Mouse (Mus musculus) MEL (cell line): Measurements from ENCODE around the gene St3gal2. TPM values are rescaled to one million over a fixed set of nuclear protein-coding genes. Genes with fewer than 3 reads are reported as not detected.

Source experiments
- DNase-seq: peaks from one replicate; pipeline ENCODE4 v3.0.0; 2011; ENCODE audit warnings: low read depth, low spot score
- H3K27ac ChIP-seq: 2 replicates; pipeline ENCODE4 v1.5.1; 2012; ENCODE audit warnings: low read depth, mild to moderate bottlenecking, control low read depth, low read length, moderate library complexity; ENCODE audit not compliant: control insufficient read depth
- H3K27me3 ChIP-seq, 2 experiments: fragments of 150-350 bp in 1 of 2; sonication (generic) in 1 of 2; 2 replicates each; pipeline ENCODE4 v1.6.1; 2012; ENCODE audit warnings: low read length in 2 of 2, mild to moderate bottlenecking in 2 of 2, improper control_type of control experiment in 1 of 2, moderate library complexity in 1 of 2; ENCODE audit not compliant: insufficient read depth in 2 of 2, control insufficient read depth in 1 of 2
- H3K36me3 ChIP-seq, 2 experiments: 2 replicates each; pipeline ENCODE4 v1.6.1; 2012 to 2014; ENCODE audit warnings: low read length in 2 of 2, improper control_type of control experiment in 1 of 2, inconsistent platforms in 1 of 2, mild to moderate bottlenecking in 1 of 2; ENCODE audit not compliant: insufficient read depth in 2 of 2, control insufficient read depth in 1 of 2
- H3K4me1 ChIP-seq, 2 experiments: fragments of 150-350 bp in 1 of 2; sonication (generic) in 1 of 2; 2 replicates each; pipeline ENCODE4 v1.6.1; 2012; ENCODE audit warnings: low read length in 2 of 2, improper control_type of control experiment in 1 of 2, mild to moderate bottlenecking in 1 of 2; ENCODE audit not compliant: insufficient read depth in 2 of 2, control insufficient read depth in 1 of 2
- H3K4me3 ChIP-seq, 2 experiments: fragments of 150-350 bp in 1 of 2; sonication (generic) in 1 of 2; 2 replicates each; pipeline ENCODE4 v1.5.1; 2012; ENCODE audit warnings: low read depth in 2 of 2, low read length in 2 of 2, mild to moderate bottlenecking in 2 of 2, moderate library complexity in 2 of 2, control low read depth in 1 of 2, improper control_type of control experiment in 1 of 2; ENCODE audit not compliant: control insufficient read depth in 1 of 2, insufficient read depth in 1 of 2
- H3K79me2 ChIP-seq: 2 replicates; pipeline ENCODE4 v1.6.1; 2012; ENCODE audit warnings: mild to moderate bottlenecking, low read length, moderate library complexity; ENCODE audit not compliant: control insufficient read depth, poor library complexity, insufficient read depth
- H3K9ac ChIP-seq: 2 replicates; pipeline ENCODE4 v1.6.1; 2012; ENCODE audit warnings: low read depth, mild to moderate bottlenecking, control low read depth, low read length, moderate library complexity; ENCODE audit not compliant: control insufficient read depth, poor library complexity, severe bottlenecking
- H3K9me3 ChIP-seq: fragments of 150-350 bp; sonication (generic); replicated peaks from 2 replicates; pipeline ENCODE4 v1.6.1; 2012; ENCODE audit warnings: mild to moderate bottlenecking, low read length, improper control_type of control experiment, moderate library complexity; ENCODE audit not compliant: insufficient read depth
- CHD2 ChIP-seq: IDR thresholded peaks from 2 replicates; pipeline ENCODE4 v1.6.1; 2011; ENCODE audit warnings: low read length, improper control_type of control experiment
- CTCF ChIP-seq, 3 experiments: IDR thresholded peaks in 2 of 3; conservative IDR thresholded peaks in 1 of 3; 2 replicates each; pipeline ENCODE4 v1.5.1; 2011 to 2012; ENCODE audit warnings: low read length in 3 of 3, low read depth in 2 of 3, mild to moderate bottlenecking in 2 of 3, improper control_type of control experiment in 1 of 3, inconsistent platforms in 1 of 3, mixed read lengths in 1 of 3, moderate library complexity in 1 of 3; ENCODE audit not compliant: control insufficient read depth in 1 of 3, insufficient read depth in 1 of 3, poor library complexity in 1 of 3, severe bottlenecking in 1 of 3
- E2F4 ChIP-seq: IDR thresholded peaks from 2 replicates; pipeline ENCODE4 v1.6.1; 2011; ENCODE audit warnings: low read depth, low read length, improper control_type of control experiment, borderline replicate concordance
- ELF1 ChIP-seq: IDR thresholded peaks from 2 replicates; pipeline ENCODE4 v1.6.1; 2014; ENCODE audit warnings: low read depth, mild to moderate bottlenecking, inconsistent platforms, low read length, improper control_type of control experiment, moderate library complexity
- GABPA ChIP-seq: IDR thresholded peaks from 2 replicates; pipeline ENCODE4 v1.6.1; 2012; ENCODE audit warnings: low read depth, mild to moderate bottlenecking, inconsistent platforms, low read length, improper control_type of control experiment, moderate library complexity
- GATA1 ChIP-seq: IDR thresholded peaks from 2 replicates; pipeline ENCODE4 v1.6.1; 2011; ENCODE audit warnings: low read depth, low read length, improper control_type of control experiment
- KAT2A ChIP-seq: conservative IDR thresholded peaks from 2 replicates; pipeline ENCODE4 v1.6.1; 2012; ENCODE audit warnings: low read depth, low read length, improper control_type of control experiment, inconsistent platforms
- MAFK ChIP-seq: IDR thresholded peaks from 2 replicates; pipeline ENCODE4 v1.6.1; 2011; ENCODE audit warnings: low read depth, mild to moderate bottlenecking, low read length, improper control_type of control experiment, borderline replicate concordance
- NELFE ChIP-seq: IDR thresholded peaks from 2 replicates; pipeline ENCODE4 v1.6.1; 2011; ENCODE audit warnings: low read depth, low read length, improper control_type of control experiment
- NRF1 ChIP-seq: IDR thresholded peaks from 2 replicates; pipeline ENCODE4 v1.6.1; 2014; ENCODE audit warnings: low read depth, mild to moderate bottlenecking, inconsistent platforms, low read length, improper control_type of control experiment, moderate library complexity; ENCODE audit not compliant: poor library complexity, insufficient read depth, severe bottlenecking
- POLR2A ChIP-seq, 2 experiments: IDR thresholded peaks; 2 replicates each; pipeline ENCODE4 v1.6.1; 2011 to 2012; ENCODE audit warnings: low read length in 2 of 2, mild to moderate bottlenecking in 2 of 2, control low read depth in 1 of 2, improper control_type of control experiment in 1 of 2, low read depth in 1 of 2, moderate library complexity in 1 of 2; ENCODE audit not compliant: control insufficient read depth in 1 of 2, insufficient read depth in 1 of 2, poor library complexity in 1 of 2
- RAD21 ChIP-seq: IDR thresholded peaks from 2 replicates; pipeline ENCODE4 v1.6.1; 2011; ENCODE audit warnings: mild to moderate bottlenecking, low read depth, low read length, improper control_type of control experiment
- SMC3 ChIP-seq: IDR thresholded peaks from 2 replicates; pipeline ENCODE4 v1.6.1; 2011; ENCODE audit warnings: low read depth, low read length, improper control_type of control experiment
- TAL1 ChIP-seq: IDR thresholded peaks from 2 replicates; pipeline ENCODE4 v1.6.1; 2012; ENCODE audit warnings: mild to moderate bottlenecking, inconsistent platforms, low read length, moderate library complexity, mixed read lengths
- TCF12 ChIP-seq: IDR thresholded peaks from 2 replicates; pipeline ENCODE4 v1.6.1; 2014; ENCODE audit warnings: low read depth, mild to moderate bottlenecking, inconsistent platforms, low read length, improper control_type of control experiment, moderate library complexity
- UBTF ChIP-seq: IDR thresholded peaks from 2 replicates; pipeline ENCODE4 v1.6.1; 2012; ENCODE audit warnings: low read depth, mild to moderate bottlenecking, inconsistent platforms, low read length, improper control_type of control experiment, moderate library complexity, borderline replicate concordance; ENCODE audit not compliant: insufficient read depth
- ZC3H11A ChIP-seq: IDR thresholded peaks from 2 replicates; pipeline ENCODE4 v1.6.1; 2012; ENCODE audit warnings: low read depth, mild to moderate bottlenecking, inconsistent platforms, low read length, improper control_type of control experiment
- ZKSCAN1 ChIP-seq: IDR thresholded peaks from 2 replicates; pipeline ENCODE4 v1.6.1; 2012; ENCODE audit warnings: low read depth, mild to moderate bottlenecking, inconsistent platforms, low read length, improper control_type of control experiment, moderate library complexity
- ZNF384 ChIP-seq: IDR thresholded peaks from 2 replicates; pipeline ENCODE4 v1.6.1; 2012; ENCODE audit warnings: low read depth, mild to moderate bottlenecking, inconsistent platforms, low read length, improper control_type of control experiment
- polyA plus RNA-seq, 2 experiments: library from polyadenylated mRNA; stranded (reverse) in 1 of 2; unstranded in 1 of 2; fragments of >175 nt in 1 of 2; fragments of >200 nt in 1 of 2; gene quantifications; 2 replicates each; pipeline versions ENCODE4 v1.2.1 to v1.2.4; 2012; ENCODE audit warnings: low replicate concordance in 2 of 2, low read depth in 1 of 2; ENCODE audit not compliant: insufficient read length in 2 of 2, insufficient read depth in 1 of 2, missing spikeins in 1 of 2
- total RNA-seq: library from RNA; depleted of rRNA; stranded (reverse); fragments of 300-350 nt; gene quantifications from 2 replicates; pipeline ENCODE4 v1.2.3, GENCODE M21; 2012

The St3gal2 gene
- total and polyA plus RNA-seq, 3 experiments, result 5.2 to 18.0 TPM; not detected in 1

DNA sequence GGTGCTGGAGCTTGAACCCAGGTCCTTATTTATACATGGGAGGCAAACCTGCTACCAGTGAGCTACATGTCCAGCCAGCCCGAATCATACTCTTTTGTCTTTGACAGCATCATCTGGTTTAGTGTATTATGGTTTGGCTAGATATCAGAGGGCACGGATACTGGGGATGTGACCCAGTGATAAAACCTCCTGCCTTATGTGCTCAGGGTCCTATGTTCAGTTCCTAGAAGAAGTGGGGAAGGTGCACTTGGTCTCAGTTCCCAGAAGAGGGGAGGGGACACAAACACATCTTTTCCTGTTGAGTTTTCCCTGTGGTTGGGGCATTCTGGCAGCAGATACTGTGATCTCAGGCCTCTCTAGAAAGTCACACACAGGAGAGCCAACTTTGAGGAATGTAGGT lies 13.6 kb downstream of the St3gal2 start (continued):
- no peak for TF ChIP-seq NRF1
- TF ChIP-seq UBTF, result no peak
- TF ChIP-seq ZC3H11A, result no peak
- TF ChIP-seq MAFK, result no peak
- TF ChIP-seq CHD2, result no peak
- TF ChIP-seq ZNF384, result no peak
- TF ChIP-seq GABPA, result no peak
- TF ChIP-seq ZKSCAN1, result no peak
- peak; percentile 69 for TF ChIP-seq GATA1
- no peak for TF ChIP-seq CTCF (IDR thresholded peaks at IDR 0.05 in 2 of 3, conservative IDR thresholded peaks at IDR 0.05 in 1 of 3; ENCODE audit: control insufficient read depth in 1 of 3, insufficient read depth in 1 of 3, low read depth in 2 of 3, low read length in 3 of 3, poor library complexity in 1 of 3, severe bottlenecking in 1 of 3)
- TF ChIP-seq TAL1, result peak; percentile 73
- TF ChIP-seq POLR2A (IDR thresholded peaks at IDR 0.05; ENCODE audit: control insufficient read depth in 1 of 2, insufficient read depth in 1 of 2, low read depth in 1 of 2, low read length in 2 of 2, poor library complexity in 1 of 2), result no peak
- TF ChIP-seq NELFE, result no peak
- no peak for TF ChIP-seq RAD21
- TF ChIP-seq SMC3, result no peak
- peak; percentile 61 for TF ChIP-seq TCF12
- no peak for TF ChIP-seq ELF1

DNA sequence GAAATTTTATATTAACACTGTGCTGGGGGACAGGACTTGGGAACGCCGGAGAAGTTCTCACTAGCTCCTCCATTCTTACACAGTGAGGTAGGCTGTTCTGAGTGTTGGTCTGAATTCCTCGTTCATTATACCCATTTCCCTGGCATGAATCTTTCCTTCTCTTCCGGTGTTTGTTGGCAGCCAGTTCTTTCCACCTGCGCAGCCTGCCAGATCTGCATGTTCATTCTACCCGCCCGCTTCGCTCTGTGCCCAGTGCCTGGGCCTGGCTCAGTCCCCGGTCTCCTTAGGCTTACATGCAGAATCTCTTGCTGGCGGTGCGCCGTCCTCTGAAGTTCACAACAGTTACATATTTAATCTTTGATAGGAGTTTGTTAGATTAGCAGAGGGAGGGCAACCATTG lies 16.5 kb downstream of the St3gal2 start:
- no peaks in the 10 kb centered on the region for H3K27me3 ChIP-seq
- H3K36me3 ChIP-seq, result peaks cover 0 to 52% of the 10 kb centered on the region in 2 experiments; a peak in 2 of 4 replicates
- H3K27ac ChIP-seq, result no peak overlapping the region
- H3K9ac ChIP-seq, result no peak overlapping the region
- peaks cover 34 to 67% of the 10 kb centered on the region in 2 experiments for H3K4me1 ChIP-seq
- TF ChIP-seq KAT2A (no peak), NELFE (no peak), E2F4 (no peak)
- TF ChIP-seq, all 39 proteins: peak for 0
- H3K4me3 ChIP-seq, result no peak overlapping the region
- H3K9me3 ChIP-seq, result no peaks in the 10 kb centered on the region
- no peaks in the 10 kb centered on the region for H3K79me2 ChIP-seq
- no peak for DNase-seq
